Mouse (Mus musculus): ENCODE measurements around the gene Cmtm8. TPM values are rescaled to one million over a fixed set of nuclear protein-coding genes. Genes with fewer than 3 reads are reported as not detected.
A peak's percentile ranks its signal among the peaks of the same experiment; 100 is the strongest.

Cmtm8 gene
- polyA plus RNA-seq, 1 experiment from 2014 or later, result 62.3 TPM

DNA sequence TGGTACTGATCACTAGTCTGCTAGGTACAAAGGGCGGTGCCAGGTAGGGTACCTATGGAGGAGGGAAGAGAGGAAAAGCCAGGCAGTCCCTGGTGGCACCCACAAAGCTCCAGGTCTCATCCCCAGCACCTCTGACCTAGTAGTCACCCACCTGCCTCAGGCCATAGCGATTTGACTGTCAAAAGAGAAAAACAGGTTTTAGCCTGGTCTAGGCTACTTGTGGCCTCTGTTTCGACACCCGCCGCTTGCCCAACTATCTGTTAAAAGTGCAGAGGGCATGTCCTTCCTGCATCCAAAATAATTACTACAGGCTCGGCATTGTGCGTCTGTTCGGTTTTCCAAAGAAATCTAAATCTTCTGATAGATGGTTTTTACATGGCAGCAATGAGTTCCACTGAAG is 14.3 kb downstream of the Cmtm8 start:
- Histone ChIP-seq H3K27ac (ENCODE audit: low read length) (peak overlapping the region; percentile 62), H3K4me2 (ENCODE audit: low read depth, low read length) (no peak overlapping the region), H3K4me3 (ENCODE audit: low read depth, low read length) (no peak overlapping the region), H3K27me3 (ENCODE audit: control insufficient read depth, insufficient read depth, low read depth, low read length) (no peaks in the 10 kb centered on the region), H3K4me1 (ENCODE audit: control insufficient read depth, low read depth, low read length) (peaks cover 12% of the 10 kb centered on the region), H3K9ac (ENCODE audit: low read depth, low read length) (no peak overlapping the region), H3K9me3 (replicated peaks; ENCODE audit: control insufficient read depth, low read length) (no peaks in the 10 kb centered on the region), H3K36me3 (ENCODE audit: control insufficient read depth, insufficient read depth) (no peaks in the 10 kb centered on the region)
- WGBS (ENCODE audit: insufficient replicate concordance), result 57% methylated on average over 8 of the region's 8 CpGs
- peak; percentile 76 for ATAC-seq (ENCODE audit: low read depth)

DNA sequence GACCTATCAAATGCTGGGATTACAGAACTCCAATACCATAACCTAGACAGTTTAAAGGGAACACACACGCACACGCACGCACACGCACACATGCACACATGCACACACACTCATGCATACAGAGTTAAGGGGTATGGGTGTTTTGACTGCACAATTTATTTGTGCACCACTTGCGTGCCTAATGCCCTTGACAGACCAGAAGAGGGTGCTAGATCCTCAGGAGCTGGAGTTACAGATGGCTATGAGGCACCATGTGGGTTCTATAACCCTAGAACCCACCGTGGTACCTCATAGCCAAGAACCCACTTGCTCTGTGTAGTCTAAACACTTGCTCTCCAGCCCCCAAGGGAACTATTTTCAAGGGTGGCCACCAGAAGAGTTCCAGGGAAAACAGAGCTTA is 15.6 kb downstream of the Cmtm8 start:
- Histone ChIP-seq H3K9ac (ENCODE audit: low read depth, low read length) (no peak overlapping the region), H3K27me3 (ENCODE audit: control insufficient read depth, insufficient read depth, low read depth, low read length) (no peaks in the 10 kb centered on the region), H3K4me2 (ENCODE audit: low read depth, low read length) (no peak overlapping the region), H3K9me3 (replicated peaks; ENCODE audit: control insufficient read depth, low read length) (no peaks in the 10 kb centered on the region), H3K36me3 (ENCODE audit: control insufficient read depth, insufficient read depth) (no peaks in the 10 kb centered on the region), H3K4me3 (ENCODE audit: low read depth, low read length) (no peak overlapping the region), H3K27ac (ENCODE audit: low read length) (no peak overlapping the region), H3K4me1 (ENCODE audit: control insufficient read depth, low read depth, low read length) (peaks cover 12% of the 10 kb centered on the region)
- WGBS (ENCODE audit: insufficient replicate concordance), result 79% methylated on average over 6 of the region's 6 CpGs
- no peak for ATAC-seq (ENCODE audit: low read depth)

DNA sequence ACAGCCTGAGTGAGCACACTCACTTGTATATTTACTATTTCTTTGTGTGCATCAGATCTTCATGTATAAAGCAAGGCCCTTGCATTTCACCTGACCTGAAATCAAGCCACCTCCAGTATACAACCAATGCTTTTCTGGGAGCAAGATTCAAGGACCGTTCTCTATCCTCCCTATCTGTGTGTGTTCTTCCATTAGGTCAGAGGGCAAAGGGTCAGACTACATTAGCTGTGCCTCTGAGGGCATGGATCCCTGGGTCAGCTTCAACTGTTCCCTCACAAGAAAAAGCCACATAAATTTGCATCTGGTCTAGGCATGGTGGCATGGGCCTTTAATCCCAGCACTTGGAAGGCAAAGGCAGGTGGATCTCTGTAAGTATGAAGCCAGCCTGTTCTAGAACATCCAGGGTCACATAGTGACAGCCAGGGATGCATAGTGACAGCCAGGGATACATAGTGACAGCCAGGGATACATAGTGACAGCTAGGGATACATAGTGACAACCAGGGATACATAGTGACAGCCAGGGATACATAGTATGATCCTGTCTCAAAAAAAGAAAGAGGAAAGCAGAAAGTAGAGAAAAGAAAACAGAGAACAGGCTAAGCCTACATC is 16.6 kb downstream of the Cmtm8 start:
- Histone ChIP-seq H3K4me2 (ENCODE audit: low read depth, low read length) (no peak overlapping the region), H3K9me3 (replicated peaks; ENCODE audit: control insufficient read depth, low read length) (no peaks in the 10 kb centered on the region), H3K36me3 (ENCODE audit: control insufficient read depth, insufficient read depth) (no peaks in the 10 kb centered on the region), H3K27ac (ENCODE audit: low read length) (peak overlapping the region; percentile 33; the same call in 1 of the 2 replicates), H3K9ac (ENCODE audit: low read depth, low read length) (no peak overlapping the region), H3K4me3 (ENCODE audit: low read depth, low read length) (no peak overlapping the region), H3K4me1 (ENCODE audit: control insufficient read depth, low read depth, low read length) (peaks cover 9% of the 10 kb centered on the region), H3K27me3 (ENCODE audit: control insufficient read depth, insufficient read depth, low read depth, low read length) (no peaks in the 10 kb centered on the region)
- peak; percentile 39; the same call in 1 of the 2 replicates for ATAC-seq (ENCODE audit: low read depth)
- 55% methylated on average over 1 of the region's 1 CpGs for WGBS (ENCODE audit: insufficient replicate concordance)

DNA sequence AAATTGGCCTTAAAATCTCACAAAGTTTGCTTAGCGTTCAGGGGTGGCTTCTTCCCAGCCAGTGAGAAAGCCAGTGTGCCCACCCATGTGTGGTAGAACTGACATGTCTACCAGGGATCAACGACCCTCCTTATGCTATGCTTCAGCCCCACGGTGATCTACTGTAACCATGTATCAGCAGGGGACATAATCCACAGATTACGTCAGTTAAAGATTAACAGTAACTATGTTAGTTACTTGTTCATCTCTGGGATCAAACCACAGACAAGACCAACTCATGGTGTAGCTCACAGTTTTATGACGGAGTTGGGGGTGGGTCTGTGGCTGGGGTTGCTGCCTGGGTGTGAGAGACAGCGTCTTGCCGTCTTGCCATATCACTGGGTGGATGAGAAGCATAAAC is 19.8 kb downstream of the Cmtm8 start:
- H3K9ac ChIP-seq (ENCODE audit: low read depth, low read length), result no peak overlapping the region
- H3K36me3 ChIP-seq (ENCODE audit: control insufficient read depth, insufficient read depth), result no peaks in the 10 kb centered on the region
- 61% methylated on average over 7 of the region's 7 CpGs for WGBS (ENCODE audit: insufficient replicate concordance)
- no peaks in the 10 kb centered on the region for H3K9me3 ChIP-seq (replicated peaks; ENCODE audit: control insufficient read depth, low read length)
- H3K4me2 ChIP-seq (ENCODE audit: low read depth, low read length), result no peak overlapping the region
- H3K27me3 ChIP-seq (ENCODE audit: control insufficient read depth, insufficient read depth, low read depth, low read length), result no peaks in the 10 kb centered on the region
- peaks cover 2% of the 10 kb centered on the region for H3K4me1 ChIP-seq (ENCODE audit: control insufficient read depth, low read depth, low read length)
- ATAC-seq (ENCODE audit: low read depth), result peak; percentile 53; the same call in 1 of the 2 replicates
- H3K27ac ChIP-seq (ENCODE audit: low read length), result no peak overlapping the region; the same call in 1 of the 2 replicates
- no peak overlapping the region for H3K4me3 ChIP-seq (ENCODE audit: low read depth, low read length)

DNA sequence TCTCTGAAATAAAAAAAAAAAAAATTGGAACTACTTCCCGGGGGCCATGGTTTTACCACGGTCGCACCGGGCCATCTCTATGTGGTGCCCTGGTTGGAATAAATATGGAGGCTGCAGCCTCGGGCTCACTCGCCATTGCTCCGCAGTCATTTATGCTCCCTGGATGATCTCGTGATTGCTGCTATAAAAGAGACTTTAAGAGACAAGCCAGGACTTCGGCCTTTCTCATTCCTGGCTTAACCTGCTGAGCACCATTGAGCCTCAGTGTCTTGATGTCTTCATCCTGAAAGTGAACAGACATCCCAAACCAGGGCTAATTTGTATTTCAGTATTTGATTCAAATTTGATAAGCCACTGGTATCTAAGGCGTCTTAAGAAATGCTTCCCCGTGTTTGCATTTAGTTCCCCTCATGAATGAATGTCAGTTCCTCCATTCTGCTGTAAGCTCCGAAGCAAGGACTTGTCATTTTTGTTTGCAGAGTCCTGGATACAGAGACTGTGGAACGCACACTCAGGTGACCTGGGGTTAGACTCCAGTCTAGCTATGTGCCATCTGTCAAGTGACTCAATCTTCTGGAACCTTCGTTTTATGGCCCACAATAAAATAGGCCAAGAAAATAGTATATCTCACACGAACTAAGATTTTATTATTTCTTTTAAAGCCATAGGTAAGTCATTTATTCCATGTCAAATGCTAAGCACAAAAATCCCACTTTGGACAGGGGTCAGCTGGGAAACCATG is 22.2 kb downstream of the Cmtm8 start:
- no peak for ATAC-seq (ENCODE audit: low read depth)
- Histone ChIP-seq H3K4me3 (ENCODE audit: low read depth, low read length) (no peak overlapping the region), H3K9ac (ENCODE audit: low read depth, low read length) (no peak overlapping the region), H3K36me3 (ENCODE audit: control insufficient read depth, insufficient read depth) (no peaks in the 10 kb centered on the region), H3K4me2 (ENCODE audit: low read depth, low read length) (no peak overlapping the region), H3K27ac (ENCODE audit: low read length) (no peak overlapping the region), H3K9me3 (replicated peaks; ENCODE audit: control insufficient read depth, low read length) (no peaks in the 10 kb centered on the region), H3K4me1 (ENCODE audit: control insufficient read depth, low read depth, low read length) (peaks cover 3% of the 10 kb centered on the region), H3K27me3 (ENCODE audit: control insufficient read depth, insufficient read depth, low read depth, low read length) (no peaks in the 10 kb centered on the region)
- WGBS (ENCODE audit: insufficient replicate concordance), result 68% methylated on average over 15 of the region's 15 CpGs

DNA sequence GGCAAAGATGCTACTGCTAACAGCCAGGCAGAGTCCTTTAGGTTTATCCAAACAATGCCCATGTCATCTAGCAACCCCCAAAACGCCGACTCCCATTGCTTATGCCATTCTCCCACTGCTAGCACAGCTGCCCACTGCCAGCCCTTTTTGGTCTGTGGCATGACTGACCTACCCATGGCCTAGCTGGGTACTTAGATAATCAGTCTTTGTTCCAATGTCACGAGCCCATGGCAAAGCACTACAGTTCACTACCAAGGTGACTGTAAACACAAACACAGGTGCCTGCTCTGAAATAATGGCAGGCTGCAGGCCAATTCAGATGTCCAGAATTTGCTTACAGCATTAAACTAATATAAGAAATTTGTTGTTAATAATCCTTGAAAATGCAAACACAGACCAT is 25.0 kb downstream of the Cmtm8 start:
- Histone ChIP-seq H3K4me2 (ENCODE audit: low read depth, low read length) (no peak overlapping the region), H3K36me3 (ENCODE audit: control insufficient read depth, insufficient read depth) (no peaks in the 10 kb centered on the region; the same call in 1 of the 2 replicates), H3K9ac (ENCODE audit: low read depth, low read length) (no peak overlapping the region), H3K4me3 (ENCODE audit: low read depth, low read length) (no peak overlapping the region), H3K27me3 (ENCODE audit: control insufficient read depth, insufficient read depth, low read depth, low read length) (no peaks in the 10 kb centered on the region), H3K4me1 (ENCODE audit: control insufficient read depth, low read depth, low read length) (peaks cover 12% of the 10 kb centered on the region), H3K9me3 (replicated peaks; ENCODE audit: control insufficient read depth, low read length) (no peaks in the 10 kb centered on the region), H3K27ac (ENCODE audit: low read length) (no peak overlapping the region)
- 60% methylated on average over 3 of the region's 3 CpGs for whole genome bisulfite sequencing (ENCODE audit: insufficient replicate concordance)
- ATAC-seq (ENCODE audit: low read depth), result no peak

DNA sequence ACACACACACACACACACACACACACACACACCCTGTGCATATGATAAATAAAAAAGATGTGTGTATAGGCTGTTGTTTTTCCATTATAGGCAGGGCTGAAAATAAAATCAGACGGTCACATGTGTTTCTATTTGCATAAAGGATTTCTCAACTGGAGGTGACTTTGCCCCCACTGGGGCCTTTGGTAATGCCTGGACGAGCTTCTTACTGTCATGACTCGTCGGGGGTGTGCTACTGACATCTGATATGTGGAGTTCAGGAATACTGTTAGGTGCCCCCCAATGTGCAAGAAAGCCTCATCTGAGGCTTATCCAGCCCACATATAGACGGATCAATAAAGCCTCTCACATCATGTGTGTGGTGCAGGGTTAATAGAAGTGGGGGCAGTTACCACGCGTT is 26.9 kb downstream of the Cmtm8 start:
- Histone ChIP-seq H3K27me3 (ENCODE audit: control insufficient read depth, insufficient read depth, low read depth, low read length) (no peaks in the 10 kb centered on the region), H3K36me3 (ENCODE audit: control insufficient read depth, insufficient read depth) (no peaks in the 10 kb centered on the region; the same call in 1 of the 2 replicates), H3K9ac (ENCODE audit: low read depth, low read length) (no peak overlapping the region), H3K9me3 (replicated peaks; ENCODE audit: control insufficient read depth, low read length) (no peaks in the 10 kb centered on the region), H3K4me3 (ENCODE audit: low read depth, low read length) (no peak overlapping the region), H3K27ac (ENCODE audit: low read length) (peak overlapping the region; percentile 66), H3K4me1 (ENCODE audit: control insufficient read depth, low read depth, low read length) (peaks cover 12% of the 10 kb centered on the region), H3K4me2 (ENCODE audit: low read depth, low read length) (no peak overlapping the region)
- WGBS (ENCODE audit: insufficient replicate concordance), result 46% methylated on average over 7 of the region's 7 CpGs
- ATAC-seq (ENCODE audit: low read depth), result peak; percentile 73

DNA sequence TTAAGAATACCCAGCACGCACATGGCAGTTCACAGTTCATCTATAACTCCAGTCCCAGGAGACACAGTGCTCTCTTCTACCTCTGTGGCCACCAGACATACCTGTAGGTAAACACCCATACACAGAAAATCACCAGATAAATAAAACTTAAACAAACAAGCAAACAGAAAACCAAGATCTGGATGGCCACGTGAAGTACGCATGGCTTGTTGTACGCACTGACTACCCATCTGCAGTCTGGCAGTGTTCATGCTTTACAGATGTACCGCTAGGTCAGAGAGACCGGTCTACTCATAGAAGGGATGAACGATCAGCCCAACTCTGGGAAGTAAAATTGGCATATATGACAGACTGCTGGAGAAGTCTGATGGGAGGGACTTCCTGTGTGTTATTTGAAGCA is 27.8 kb downstream of the Cmtm8 start:
- Histone ChIP-seq H3K4me3 (ENCODE audit: low read depth, low read length) (no peak overlapping the region), H3K4me1 (ENCODE audit: control insufficient read depth, low read depth, low read length) (peaks cover 12% of the 10 kb centered on the region), H3K36me3 (ENCODE audit: control insufficient read depth, insufficient read depth) (no peaks in the 10 kb centered on the region; the same call in 1 of the 2 replicates), H3K27ac (ENCODE audit: low read length) (peak overlapping the region; percentile 58), H3K27me3 (ENCODE audit: control insufficient read depth, insufficient read depth, low read depth, low read length) (no peaks in the 10 kb centered on the region), H3K9me3 (replicated peaks; ENCODE audit: control insufficient read depth, low read length) (no peaks in the 10 kb centered on the region), H3K9ac (ENCODE audit: low read depth, low read length) (no peak overlapping the region), H3K4me2 (ENCODE audit: low read depth, low read length) (no peak overlapping the region)
- WGBS (ENCODE audit: insufficient replicate concordance), result 77% methylated on average over 7 of the region's 7 CpGs
- ATAC-seq (ENCODE audit: low read depth), result no peak

DNA sequence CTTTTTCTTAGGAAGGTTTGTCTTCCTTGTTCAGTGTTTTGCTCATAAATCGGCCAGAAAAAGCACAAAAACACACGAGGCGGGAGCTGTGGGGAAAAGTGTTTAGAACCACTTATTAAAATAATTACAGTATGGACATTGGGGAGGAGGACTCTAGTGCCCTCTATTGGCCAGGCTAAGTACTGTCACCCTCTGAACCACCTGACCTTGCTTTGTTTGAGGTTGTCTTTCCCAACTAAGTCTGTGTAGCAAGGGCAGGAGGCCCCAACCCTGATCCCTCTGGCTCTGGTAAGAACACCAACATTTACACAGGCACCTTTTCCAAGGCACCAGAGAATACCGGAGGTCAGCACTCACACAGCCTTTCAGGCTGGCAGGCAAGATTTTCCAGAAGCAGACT is 28.6 kb downstream of the Cmtm8 start:
- peak; percentile 65 for ATAC-seq (ENCODE audit: low read depth)
- Histone ChIP-seq H3K27ac (ENCODE audit: low read length) (peak overlapping the region; percentile 58), H3K9ac (ENCODE audit: low read depth, low read length) (no peak overlapping the region), H3K27me3 (ENCODE audit: control insufficient read depth, insufficient read depth, low read depth, low read length) (no peaks in the 10 kb centered on the region), H3K4me3 (ENCODE audit: low read depth, low read length) (no peak overlapping the region), H3K36me3 (ENCODE audit: control insufficient read depth, insufficient read depth) (no peaks in the 10 kb centered on the region; the same call in 1 of the 2 replicates), H3K4me2 (ENCODE audit: low read depth, low read length) (no peak overlapping the region), H3K9me3 (replicated peaks; ENCODE audit: control insufficient read depth, low read length) (no peaks in the 10 kb centered on the region), H3K4me1 (ENCODE audit: control insufficient read depth, low read depth, low read length) (peaks cover 12% of the 10 kb centered on the region)
- WGBS (ENCODE audit: insufficient replicate concordance), result 38% methylated on average over 4 of the region's 4 CpGs
